In genomic region chr13:99793001-99793400, GRCm38 (mm10) we compare ENCODE assay signal across 16 mouse cellular contexts.
"Had no signal": no experiment of that assay in that cellular context is flagged by ENCODE, and none has a peak within 500 bp of the region (broad histone marks: within the 10 kb centered on the region; RNA-seq: fewer than 3 reads in every experiment).

No protein-coding gene starts in this region.

- H3K9ac ChIP-seq: limb, embryonic 15.5 days; liver, embryonic 14.5 days; liver, postnatal 0 days; lung, embryonic 15.5 days; midbrain, embryonic 12.5 days; midbrain, embryonic 15.5 days had no signal

- H3K36me3 ChIP-seq: limb, embryonic 15.5 days; lung, embryonic 15.5 days; midbrain, embryonic 12.5 days; midbrain, embryonic 15.5 days had no signal

- H3K9me3 ChIP-seq: limb, embryonic 15.5 days; lung, embryonic 15.5 days; midbrain, embryonic 12.5 days; midbrain, embryonic 15.5 days had no signal

- ATAC-seq: liver, postnatal 0 days; midbrain, embryonic 15.5 days had no signal

- H3K27ac ChIP-seq: liver, embryonic 14.5 days; lung, embryonic 15.5 days; midbrain, embryonic 15.5 days had no signal

- H3K27me3 ChIP-seq: limb, embryonic 15.5 days; lung, embryonic 15.5 days; midbrain, embryonic 12.5 days; midbrain, embryonic 15.5 days had no signal

- DNase-seq: kidney, adult 18-20 months; kidney, adult 9 months; kidney, postnatal 14 days; kidney, postnatal 4 days; left cerebral cortex, postnatal 4 days; liver, postnatal 0 days; lung, postnatal 14 days; lung, postnatal 4 days; thymus, adult 18-20 months; thymus, postnatal 36 days had no signal

- H3K4me3 ChIP-seq: limb, embryonic 15.5 days; lung, embryonic 15.5 days; midbrain, embryonic 12.5 days; midbrain, embryonic 15.5 days had no signal

- H3K4me1 ChIP-seq: lung, embryonic 15.5 days had no signal

- H3K4me2 ChIP-seq: limb, embryonic 15.5 days; liver, embryonic 11.5 days; lung, embryonic 15.5 days; midbrain, embryonic 12.5 days; midbrain, embryonic 15.5 days had no signal
